Mouse (Mus musculus): ENCODE measurements around the gene Tmem59l.

The Tmem59l gene

GRCm38 (mm10) chr8:70506328-70507026 lies 19.3 kb upstream of the Tmem59l start, which contains the start of gene Rex1bd:
Rex1bd (minus strand) TSS chr8:70506752.
- DNase-seq, result peak; percentile 94

- DNase-seq, result no peak
Measured at GRCm38 (mm10) chr8:70505698-70506327, 18.7 kb upstream of the Tmem59l start.

GRCm38 (mm10) chr8:70504851-70505250 lies 17.7 kb upstream of the Tmem59l start:
- DNase-seq, result peak; percentile 89

GRCm38 (mm10) chr8:70504291-70504716 lies 17.1 kb upstream of the Tmem59l start:
- DNase-seq, result peak; percentile 62

GRCm38 (mm10) chr8:70503062-70503750 lies 16.0 kb upstream of the Tmem59l start:
- DNase-seq, result peak; percentile 76

- no peak for DNase-seq
Measured at GRCm38 (mm10) chr8:70502540-70502939, 15.4 kb upstream of the Tmem59l start.

GRCm38 (mm10) chr8:70501820-70502529 lies 14.8 kb upstream of the Tmem59l start:
- peak; percentile 58 for DNase-seq

GRCm38 (mm10) chr8:70500386-70501301 lies 13.5 kb upstream of the Tmem59l start:
- DNase-seq, result peak; percentile 69

- no peak for DNase-seq
Measured at GRCm38 (mm10) chr8:70495771-70496062, 8.6 kb upstream of the Tmem59l start.

- no peak for DNase-seq
Measured at GRCm38 (mm10) chr8:70495001-70495770, 8.0 kb upstream of the Tmem59l start.

GRCm38 (mm10) chr8:70494416-70494945 lies 7.3 kb upstream of the Tmem59l start:
- DNase-seq, result no peak

GRCm38 (mm10) chr8:70493692-70494415 lies 6.7 kb upstream of the Tmem59l start:
- DNase-seq, result no peak

- DNase-seq, result no peak
Measured at GRCm38 (mm10) chr8:70492664-70493640, 5.8 kb upstream of the Tmem59l start, which contains the start of gene Crlf1. Crlf1 (plus strand) TSS chr8:70493158.

- no peak for DNase-seq
Measured at GRCm38 (mm10) chr8:70490880-70491495, 3.8 kb upstream of the Tmem59l start.

GRCm38 (mm10) chr8:70490061-70490879 lies 3.1 kb upstream of the Tmem59l start:
- no peak for DNase-seq

- DNase-seq, result no peak
Measured at GRCm38 (mm10) chr8:70489576-70489975, 2.4 kb upstream of the Tmem59l start.

GRCm38 (mm10) chr8:70488931-70489470 lies 1.8 kb upstream of the Tmem59l start:
- no peak for DNase-seq
